13 mouse cellular contexts compared by ENCODE assay signal in genomic region chr1:73912466-73912865, GRCm38 (mm10).
DNase-seq lines count a peak whose midpoint lies in the region; ATAC-seq lines count a peak whose summit lies in the region.
"Had no signal": no experiment of that assay in that cellular context is flagged by ENCODE, and none has a peak within 500 bp of the region (broad histone marks: within the 10 kb centered on the region; RNA-seq: fewer than 3 reads in every experiment).

No protein-coding gene starts in this region.

- peak; percentile 10 for DNase-seq in adrenal gland, adult 2 months
- DNase-seq in adrenal gland, postnatal 25 days: no peak
- DNase-seq in ovary, postnatal 36 days (ENCODE audit: low spot score): peak; percentile 6
- no peak for DNase-seq in ovary, postnatal 14 days (ENCODE audit: low spot score)
- peak; percentile 31 for DNase-seq in cerebellum, adult 9-11 months
- DNase-seq: thymus, postnatal 36 days had no signal

- H3K9ac ChIP-seq in hindbrain, embryonic 16.5 days (ENCODE audit: low read depth, low read length): no peak overlapping the region
- H3K9ac ChIP-seq in hindbrain, embryonic 13.5 days: no peak overlapping the region
- H3K9ac ChIP-seq in forebrain, embryonic 15.5 days (replicated peaks): no peak overlapping the region
- H3K9ac ChIP-seq: embryonic facial prominence, embryonic 12.5 days; limb, embryonic 15.5 days had no signal

- no peaks in the 10 kb centered on the region for H3K36me3 ChIP-seq in hindbrain, embryonic 16.5 days (ENCODE audit: control insufficient read depth, insufficient read depth, low read length)
- H3K36me3 ChIP-seq in hindbrain, embryonic 13.5 days: no peaks in the 10 kb centered on the region
- H3K36me3 ChIP-seq in forebrain, embryonic 15.5 days: no peaks in the 10 kb centered on the region

- ATAC-seq in hindbrain, embryonic 16.5 days: 0 out of 2 replicates have a peak, but pooled peaks have one; percentile 22
- ATAC-seq in hindbrain, embryonic 13.5 days (ENCODE audit: low FRiP score): no peak
- ATAC-seq in forebrain, embryonic 15.5 days (replicated peaks): no peak
- ATAC-seq: forebrain, embryonic 14.5 days had no signal

- H3K4me3 ChIP-seq in hindbrain, embryonic 16.5 days (ENCODE audit: low read length): no peak overlapping the region
- H3K4me3 ChIP-seq in hindbrain, embryonic 13.5 days: no peak overlapping the region
- H3K4me3 ChIP-seq in forebrain, embryonic 15.5 days: no peak overlapping the region
- H3K4me3 ChIP-seq: embryonic facial prominence, embryonic 12.5 days; heart, embryonic 13.5 days; limb, embryonic 15.5 days had no signal

- no peak overlapping the region for H3K4me2 ChIP-seq in hindbrain, embryonic 16.5 days (ENCODE audit: low read length)
- H3K4me2 ChIP-seq in hindbrain, embryonic 13.5 days: no peak overlapping the region
- no peak overlapping the region for H3K4me2 ChIP-seq in forebrain, embryonic 15.5 days (replicated peaks)
- H3K4me2 ChIP-seq: embryonic facial prominence, embryonic 12.5 days; heart, embryonic 13.5 days; limb, embryonic 15.5 days had no signal

- peaks cover 8% of the 10 kb centered on the region for H3K4me1 ChIP-seq in hindbrain, embryonic 16.5 days (ENCODE audit: control insufficient read depth, insufficient read depth, low read depth, low read length)
- H3K4me1 ChIP-seq in hindbrain, embryonic 13.5 days (replicated peaks): peaks cover 25% of the 10 kb centered on the region
- peaks cover 10% of the 10 kb centered on the region; the same call in 1 of the 2 replicates for H3K4me1 ChIP-seq in forebrain, embryonic 15.5 days

- no peak overlapping the region for H3K27ac ChIP-seq in hindbrain, embryonic 16.5 days (ENCODE audit: low read depth, low read length)
- H3K27ac ChIP-seq in hindbrain, embryonic 13.5 days: no peak overlapping the region
- no peak overlapping the region for H3K27ac ChIP-seq in forebrain, embryonic 15.5 days (replicated peaks)
- H3K27ac ChIP-seq: embryonic facial prominence, embryonic 12.5 days; limb, embryonic 15.5 days had no signal

- WGBS in hindbrain, embryonic 16.5 days: 68% methylated on average over 10 of the region's 10 CpGs
- 80% methylated on average over 10 of the region's 10 CpGs for WGBS in hindbrain, embryonic 13.5 days
- 78% methylated on average over 10 of the region's 10 CpGs for WGBS in forebrain, embryonic 15.5 days

- no peaks in the 10 kb centered on the region for H3K27me3 ChIP-seq in hindbrain, embryonic 16.5 days (replicated peaks; ENCODE audit: control insufficient read depth, insufficient read depth, low read length)
- H3K27me3 ChIP-seq in hindbrain, embryonic 13.5 days: no peaks in the 10 kb centered on the region
- no peaks in the 10 kb centered on the region for H3K27me3 ChIP-seq in forebrain, embryonic 15.5 days
- H3K27me3 ChIP-seq: embryonic facial prominence, embryonic 12.5 days; heart, embryonic 13.5 days; limb, embryonic 15.5 days had no signal

- no peaks in the 10 kb centered on the region for H3K9me3 ChIP-seq in hindbrain, embryonic 16.5 days (ENCODE audit: control insufficient read depth, low read length)
- no peaks in the 10 kb centered on the region for H3K9me3 ChIP-seq in hindbrain, embryonic 13.5 days
- no peaks in the 10 kb centered on the region for H3K9me3 ChIP-seq in forebrain, embryonic 15.5 days
- H3K9me3 ChIP-seq: embryonic facial prominence, embryonic 12.5 days; heart, embryonic 13.5 days; limb, embryonic 15.5 days had no signal

Comparison
In these comparisons a context has a peak if more than half of its experiments do, and no peak if none do; other contexts are left out.
1. DNase-seq: peak in adrenal gland, adult 2 months (single experiment), ovary, postnatal 36 days (single experiment) and cerebellum, adult 9-11 months (single experiment); none in adrenal gland, postnatal 25 days (single experiment) and ovary, postnatal 14 days (single experiment).